9 mouse cellular contexts compared by ENCODE assay signal in genomic region chr13:47335996-47336684, GRCm38 (mm10).
DNase-seq lines count a peak whose midpoint lies in the region; ATAC-seq lines count a peak whose summit lies in the region.
"Had no signal": no experiment of that assay in that cellular context is flagged by ENCODE, and none has a peak within 500 bp of the region (broad histone marks: within the 10 kb centered on the region; RNA-seq: fewer than 3 reads in every experiment).

No protein-coding gene starts in this region.

- peak; percentile 61 to 65 for DNase-seq in cerebellum, postnatal 10 days
- no peak for DNase-seq in cerebellum, adult 9-10 months
- peak; percentile 69 for DNase-seq in 3134 (ENCODE audit: extremely low read depth, insufficient read length, low spot score)
- peak; percentile 14 for DNase-seq in embryo, embryonic 9.5 days (ENCODE audit: extremely low spot score)
- peak; percentile 18 for DNase-seq in lung, postnatal 25 days (ENCODE audit: low spot score)
- DNase-seq in testis, postnatal 14 days (ENCODE audit: low spot score), result no peak
- no peak for DNase-seq in ovary, postnatal 14 days (ENCODE audit: low spot score)

- no peaks in the 10 kb centered on the region for H3K36me3 ChIP-seq in heart, embryonic 16.5 days (ENCODE audit: control insufficient read depth, insufficient read depth)

- H3K4me3 ChIP-seq in heart, embryonic 16.5 days (ENCODE audit: low read length), result no peak overlapping the region

- 44% methylated on average over 16 of the region's 16 CpGs for WGBS in heart, embryonic 16.5 days

- ATAC-seq in heart, embryonic 16.5 days (replicated peaks; ENCODE audit: extremely low read depth, insufficient read depth, low FRiP score), result peak; percentile 70; the same call in 1 of the 2 replicates

- H3K4me1 ChIP-seq in heart, embryonic 16.5 days (ENCODE audit: control insufficient read depth, insufficient read depth, low read length), result no peaks in the 10 kb centered on the region

- no peak overlapping the region for H3K4me2 ChIP-seq in heart, embryonic 16.5 days (ENCODE audit: low read depth, low read length)

- no peaks in the 10 kb centered on the region for H3K9me3 ChIP-seq in heart, embryonic 16.5 days (replicated peaks; ENCODE audit: control insufficient read depth, low read length)

- no peak overlapping the region for H3K9ac ChIP-seq in heart, embryonic 16.5 days (ENCODE audit: low read length)
- H3K9ac ChIP-seq: liver, embryonic 14.5 days had no signal

- no peaks in the 10 kb centered on the region for H3K27me3 ChIP-seq in heart, embryonic 16.5 days (ENCODE audit: control insufficient read depth, insufficient read depth, low read length)

- H3K27ac ChIP-seq in heart, embryonic 16.5 days (ENCODE audit: low read length), result no peak overlapping the region; the same call in 1 of the 2 replicates
- H3K27ac ChIP-seq: liver, embryonic 14.5 days had no signal

Comparison
In these comparisons a context has a peak if more than half of its experiments do, and no peak if none do; other contexts are left out.
1. DNase-seq: peak in cerebellum, postnatal 10 days (2 of 2), 3134 (single experiment), embryo, embryonic 9.5 days (single experiment) and lung, postnatal 25 days (single experiment); none in cerebellum, adult 9-10 months (single experiment), testis, postnatal 14 days (single experiment) and ovary, postnatal 14 days (single experiment).